Mouse (Mus musculus) ovary, adult 2 months (tissue): ENCODE data around the gene Il2ra. TPM values are rescaled to one million over a fixed set of nuclear protein-coding genes. Genes with fewer than 3 reads are reported as not detected.

Experiments
- polyA plus RNA-seq: library from polyadenylated mRNA; depleted of rRNA; stranded (reverse); fragments of >200 nt; gene quantifications from 2 replicates; pipeline ENCODE4 v1.2.3, GENCODE M21; 2012; rRNA removed

Gene Il2ra
- polyA plus RNA-seq: 0.10 and 0.12 TPM in 2 replicates

GRCm38 (mm10) chr2:11642451-11642941 is at the start of gene Il2ra:
Il2ra (plus strand) TSS chr2:11642807.

GRCm38 (mm10) chr2:11604053-11604452 is 38.6 kb upstream of the Il2ra start, which contains the start of gene Rbm17:
Rbm17 (minus strand) TSS chr2:11604153.

DNA sequence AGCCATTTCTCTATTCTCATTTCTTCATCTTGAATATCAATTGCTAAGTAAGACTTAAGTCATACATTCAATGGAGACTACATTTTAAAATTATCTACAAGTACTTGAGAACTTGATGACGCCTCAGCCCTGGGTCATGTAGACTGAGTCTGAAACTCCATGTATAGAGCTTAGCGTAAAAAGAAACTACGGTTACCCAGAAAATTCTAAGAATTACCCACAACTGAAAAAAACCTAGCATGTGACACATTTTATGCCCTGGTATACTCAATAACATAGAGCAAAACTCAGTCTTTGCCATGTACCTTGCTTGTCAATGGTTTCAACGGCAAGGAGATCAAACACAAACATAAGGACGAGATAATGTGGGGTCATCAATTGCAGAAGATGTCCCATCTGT is 16.7 kb upstream of the Il2ra start, which contains the start of gene Gm17490:
Gm17490 (minus strand) TSS at position 375 of the 400 bp plus-strand sequence.

DNA sequence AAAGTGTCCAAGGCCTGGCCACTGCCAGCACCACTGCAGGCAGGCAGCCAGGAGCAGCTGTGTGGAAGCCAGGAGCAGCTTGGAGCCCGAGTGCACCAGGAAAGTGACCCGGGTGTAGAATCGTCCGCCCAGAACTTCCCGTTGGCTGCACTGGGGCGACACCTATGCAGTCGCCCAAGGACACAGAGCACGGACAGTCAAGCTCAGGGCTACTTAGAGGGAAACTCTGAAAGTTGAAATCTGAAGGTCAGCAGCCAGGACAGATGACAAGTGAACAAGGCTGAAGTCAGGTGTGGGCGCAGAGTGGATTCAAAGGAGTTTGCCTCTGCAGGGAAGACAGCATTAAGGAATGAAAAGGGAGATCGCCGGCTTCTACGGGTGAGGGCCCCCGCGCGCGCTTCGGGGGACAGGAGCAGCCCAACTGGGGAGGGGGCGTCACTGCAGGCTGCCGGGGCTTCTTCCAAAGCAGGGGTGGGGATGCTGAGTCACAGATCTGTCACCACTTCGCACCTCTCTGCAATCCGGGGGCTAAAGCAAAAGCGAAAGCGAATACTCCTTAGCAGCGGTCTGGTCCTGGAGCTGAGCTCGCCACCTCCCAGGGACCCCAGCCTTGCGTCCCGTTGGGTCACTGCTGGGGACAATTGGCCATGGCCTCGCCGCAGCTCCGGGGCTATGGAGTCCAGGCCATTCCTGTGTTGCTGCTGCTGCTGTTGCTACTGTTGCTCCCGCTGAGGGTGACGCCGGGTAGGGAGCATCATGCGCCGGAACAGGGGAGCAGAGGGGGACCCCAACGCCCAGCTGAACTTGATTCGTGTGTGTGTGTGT is 62.8 kb downstream of the Il2ra start, which contains the start of gene Il15ra:
Il15ra (plus strand) TSS at position 90 of the 825 bp plus-strand sequence.

Other genes with a start within 250 kb of the Il2ra start
- gene Pfkfb3, start 88.7 kb upstream of the Il2ra start, polyA plus RNA-seq: 38.8 and 41.0 TPM in 2 replicates
- 26.1 and 51.6 TPM in 2 replicates for gene Rbm17, start 38.7 kb upstream of the Il2ra start, polyA plus RNA-seq
- not detected in 2 replicates for gene Gm17490, start 16.5 kb upstream of the Il2ra start, polyA plus RNA-seq
- 31.0 and 39.7 TPM in 2 replicates for gene Il15ra, start 62.5 kb downstream of the Il2ra start, polyA plus RNA-seq
- 46.5 and 55.9 TPM in 2 replicates for gene Fbh1, start 134.8 kb downstream of the Il2ra start, polyA plus RNA-seq
- 82.1 and 85.2 TPM in 2 replicates for gene Ankrd16, start 135.1 kb downstream of the Il2ra start, polyA plus RNA-seq